Mouse (Mus musculus) embryonic fibroblast, embryonic 13.5 days (primary cell): ENCODE measurements around the gene Ttyh3.

Source experiments
- CTCF ChIP-seq: IDR thresholded peaks from 2 replicates; pipeline ENCODE4 v1.5.1; 2011; ENCODE audit warnings: mild to moderate bottlenecking, control low read depth, low read length, moderate library complexity, borderline replicate concordance; ENCODE audit not compliant: insufficient read depth
- POLR2A ChIP-seq: IDR thresholded peaks from 2 replicates; pipeline ENCODE4 v1.6.1; 2011; ENCODE audit warnings: low read depth, mild to moderate bottlenecking, control low read depth, low read length, moderate library complexity

GRCm38 (mm10) chr5:140659607-140660272, 10.9 kb upstream of the Ttyh3 start:
- TF ChIP-seq CTCF: no peak
- no peak for TF ChIP-seq POLR2A
